ENCODE assay signal across 10 mouse cellular contexts in genomic region chr11:4299735-4300474, GRCm38 (mm10). TPM values are rescaled to one million over a fixed set of nuclear protein-coding genes. Genes with fewer than 3 reads are reported as not detected.
DNase-seq lines count a peak whose midpoint lies in the region; ATAC-seq and TF ChIP-seq lines count a peak whose summit lies in the region.
"Had no signal": no experiment of that assay in that cellular context is flagged by ENCODE, and none has a peak within 500 bp of the region (broad histone marks: within the 10 kb centered on the region; RNA-seq: fewer than 3 reads in every experiment).

No protein-coding gene starts in this region.

- H3K27ac ChIP-seq in hindbrain, postnatal 0 days = no peak overlapping the region
- no peak overlapping the region for H3K27ac ChIP-seq in hindbrain, embryonic 11.5 days (ENCODE audit: low read depth, low read length)
- H3K27ac ChIP-seq in liver, embryonic 12.5 days = no peak overlapping the region
- H3K27ac ChIP-seq in left cerebral cortex, adult 2 months = no peak overlapping the region
- H3K27ac ChIP-seq: intestine, embryonic 15.5 days; lung, embryonic 15.5 days had no signal

- H3K4me2 ChIP-seq in hindbrain, postnatal 0 days (ENCODE audit: low read depth, low read length) = no peak overlapping the region
- H3K4me2 ChIP-seq in hindbrain, embryonic 11.5 days (replicated peaks; ENCODE audit: low read depth, low read length) = no peak overlapping the region
- no peak overlapping the region for H3K4me2 ChIP-seq in liver, embryonic 12.5 days
- H3K4me2 ChIP-seq: intestine, embryonic 15.5 days had no signal

- no peak overlapping the region for H3K4me3 ChIP-seq in hindbrain, postnatal 0 days (ENCODE audit: low read length)
- no peak overlapping the region for H3K4me3 ChIP-seq in hindbrain, embryonic 11.5 days (ENCODE audit: low read depth, low read length)
- peak overlapping the region; percentile 41 for H3K4me3 ChIP-seq in E14TG2a.4 (replicated peaks; ENCODE audit: low read length)
- no peak overlapping the region for H3K4me3 ChIP-seq in liver, embryonic 12.5 days
- no peak overlapping the region for H3K4me3 ChIP-seq in left cerebral cortex, adult 2 months
- H3K4me3 ChIP-seq: intestine, embryonic 15.5 days; lung, embryonic 15.5 days had no signal

- peak; percentile 22; the same call in 1 of the 2 replicates for ATAC-seq in hindbrain, postnatal 0 days
- ATAC-seq in hindbrain, embryonic 11.5 days (ENCODE audit: low FRiP score) = no peak
- ATAC-seq in liver, embryonic 12.5 days = no peak
- ATAC-seq: intestine, embryonic 15.5 days had no signal

- peaks cover 6% of the 10 kb centered on the region for H3K4me1 ChIP-seq in hindbrain, postnatal 0 days (ENCODE audit: insufficient read depth, low read length)
- H3K4me1 ChIP-seq in hindbrain, embryonic 11.5 days (replicated peaks; ENCODE audit: control insufficient read depth, insufficient read depth, low read length) = 0 out of 2 replicates have a peak, but pooled peaks cover 2% of the 10 kb centered on the region
- peaks cover 98% of the 10 kb centered on the region for H3K4me1 ChIP-seq in E14TG2a.4 (replicated peaks; ENCODE audit: low read depth, low read length)
- peaks cover 38% of the 10 kb centered on the region for H3K4me1 ChIP-seq in liver, embryonic 12.5 days

- no peak for DNase-seq in hindbrain, postnatal 0 days (ENCODE audit: low spot score)
- DNase-seq in hindbrain, embryonic 11.5 days (ENCODE audit: low spot score) = no peak
- DNase-seq in gastrocnemius, postnatal 14 days = peak; percentile 70
- peak; percentile 58 to 77 for DNase-seq in heart, postnatal 14 days
- no peak for DNase-seq in right cerebral cortex, adult 18-20 months
- DNase-seq in left cerebral cortex, adult 2 months (ENCODE audit: extremely low spot score in 1 of 2, low spot score in 2 of 2) = no peak

- H3K9ac ChIP-seq in hindbrain, postnatal 0 days (replicated peaks; ENCODE audit: low read length) = no peak overlapping the region
- H3K9ac ChIP-seq in hindbrain, embryonic 11.5 days (ENCODE audit: low read depth, low read length) = no peak overlapping the region
- no peak overlapping the region for H3K9ac ChIP-seq in liver, embryonic 12.5 days
- H3K9ac ChIP-seq: intestine, embryonic 15.5 days; lung, embryonic 15.5 days had no signal

- H3K27me3 ChIP-seq in hindbrain, postnatal 0 days (ENCODE audit: insufficient read depth, low read length) = no peaks in the 10 kb centered on the region
- H3K27me3 ChIP-seq in hindbrain, embryonic 11.5 days (ENCODE audit: control insufficient read depth, insufficient read depth, low read length) = no peaks in the 10 kb centered on the region
- peaks cover 10% of the 10 kb centered on the region for H3K27me3 ChIP-seq in E14TG2a.4 (ENCODE audit: insufficient read depth, low read length)
- H3K27me3 ChIP-seq in liver, embryonic 12.5 days (replicated peaks) = peaks cover 47% of the 10 kb centered on the region
- H3K27me3 ChIP-seq: intestine, embryonic 15.5 days had no signal

- 53% methylated on average over 14 of the region's 14 CpGs for WGBS in hindbrain, postnatal 0 days
- 71% methylated on average over 14 of the region's 14 CpGs for WGBS in hindbrain, embryonic 11.5 days
- 65% methylated on average over 14 of the region's 14 CpGs for WGBS in liver, embryonic 12.5 days (ENCODE audit: insufficient replicate concordance)

- TF ChIP-seq CTCF in hindbrain, postnatal 0 days (IDR thresholded peaks at IDR 0.05; ENCODE audit: low read depth) = no peak
- TF ChIP-seq CTCF in E14TG2a.4 (conservative IDR thresholded peaks at IDR 0.05; ENCODE audit: low read length) = no peak
- no peak for TF ChIP-seq CTCF in left cerebral cortex, adult 2 months (IDR thresholded peaks at IDR 0.05)

- intact Hi-C loops in gastrocnemius, postnatal 14 days (cut with DNase I; ENCODE audit: low total_unique reads) = no loop called here
- intact Hi-C loops in heart, postnatal 14 days (cut with DNase I) = no loop called here
- intact Hi-C loops in left cerebral cortex, adult 2 months (cut with DNase I) = loop anchor here (5.0 kb wide), 1 partner anchor 47 kb away; no protein-coding TSS in a partner anchor

- H3K9me3 ChIP-seq in hindbrain, postnatal 0 days (ENCODE audit: low read length) = no peaks in the 10 kb centered on the region
- no peaks in the 10 kb centered on the region for H3K9me3 ChIP-seq in hindbrain, embryonic 11.5 days (ENCODE audit: control insufficient read depth, low read length)
- H3K9me3 ChIP-seq in E14TG2a.4 (ENCODE audit: low read length) = no peaks in the 10 kb centered on the region
- H3K9me3 ChIP-seq in liver, embryonic 12.5 days (replicated peaks) = no peaks in the 10 kb centered on the region
- H3K9me3 ChIP-seq: intestine, embryonic 15.5 days; lung, embryonic 15.5 days had no signal

- H3K36me3 ChIP-seq in hindbrain, postnatal 0 days (ENCODE audit: insufficient read depth, low read length) = no peaks in the 10 kb centered on the region
- no peaks in the 10 kb centered on the region for H3K36me3 ChIP-seq in hindbrain, embryonic 11.5 days (ENCODE audit: control insufficient read depth, insufficient read depth, low read length)
- H3K36me3 ChIP-seq in E14TG2a.4 (ENCODE audit: insufficient read depth, low read length) = no peaks in the 10 kb centered on the region
- H3K36me3 ChIP-seq in liver, embryonic 12.5 days = no peaks in the 10 kb centered on the region
- H3K36me3 ChIP-seq: intestine, embryonic 15.5 days; lung, embryonic 15.5 days had no signal

RNA-seq across cellular contexts. Expression of gene Lif, which starts 42.5 kb away (rescaled TPM):
- 0.21 and 0.22 TPM in 2 replicates for total RNA-seq in hindbrain, postnatal 0 days (2014; rRNA removed)
- 0.08 and 0.10 TPM in 2 replicates for polyA plus RNA-seq in hindbrain, postnatal 0 days (2015; fragmentation: Nextera tagmentation; extraction: Ambion mirVana)
- polyA plus RNA-seq in hindbrain, embryonic 11.5 days (2014; fragmentation: Nextera tagmentation; extraction: Ambion mirVana) = not detected in 2 replicates
- total RNA-seq in gastrocnemius, postnatal 14 days (2021) = under 1 TPM; 0.24 to 0.45 TPM
- total RNA-seq in heart, postnatal 14 days (2021) = under 1 TPM; 0.14 to 0.37 TPM
- polyA plus RNA-seq in liver, embryonic 12.5 days (2016; fragmentation: Nextera tagmentation; extraction: Ambion mirVana) = not detected in 2 replicates
- total RNA-seq in left cerebral cortex, adult 2 months (2021) = 1 to 10 TPM in 1 of 2 experiments, under 1 TPM in 1; 0.70 to 1.2 TPM

Comparison
In these comparisons a context has a peak if more than half of its experiments do, and no peak if none do; other contexts are left out.
1. DNase-seq: peak in gastrocnemius, postnatal 14 days (single experiment) and heart, postnatal 14 days (2 of 2); none in hindbrain, postnatal 0 days (single experiment), hindbrain, embryonic 11.5 days (single experiment), right cerebral cortex, adult 18-20 months (single experiment) and left cerebral cortex, adult 2 months (0 of 2).